22 mouse cellular contexts compared by ENCODE assay signal in genomic region chr19:58086734-58087133, GRCm38 (mm10).
"Had no signal": no experiment of that assay in that cellular context is flagged by ENCODE, and none has a peak within 500 bp of the region (broad histone marks: within the 10 kb centered on the region; RNA-seq: fewer than 3 reads in every experiment).

No protein-coding gene starts in this region.

- H3K9ac ChIP-seq: liver, embryonic 14.5 days; lung, embryonic 15.5 days; midbrain, embryonic 13.5 days; neural tube, embryonic 12.5 days; neural tube, embryonic 15.5 days had no signal

- H3K36me3 ChIP-seq: lung, embryonic 15.5 days; midbrain, embryonic 13.5 days; neural tube, embryonic 12.5 days; neural tube, embryonic 15.5 days had no signal

- H3K27ac ChIP-seq: kidney, postnatal 0 days; layer of hippocampus, adult 2 months; liver, embryonic 14.5 days; lung, embryonic 15.5 days; midbrain, embryonic 13.5 days; neural tube, embryonic 12.5 days; neural tube, embryonic 15.5 days; stomach, postnatal 0 days had no signal

- H3K27me3 ChIP-seq: lung, embryonic 15.5 days; midbrain, embryonic 13.5 days; neural tube, embryonic 12.5 days; neural tube, embryonic 15.5 days had no signal

- H3K4me3 ChIP-seq: layer of hippocampus, adult 2 months; lung, embryonic 15.5 days; midbrain, embryonic 13.5 days; neural tube, embryonic 12.5 days; neural tube, embryonic 15.5 days had no signal

- H3K4me1 ChIP-seq: midbrain, embryonic 13.5 days; neural tube, embryonic 12.5 days; neural tube, embryonic 15.5 days had no signal

- ATAC-seq: intestine, postnatal 0 days; midbrain, embryonic 13.5 days had no signal

- H3K9me3 ChIP-seq: lung, embryonic 15.5 days; midbrain, embryonic 13.5 days; neural tube, embryonic 12.5 days; neural tube, embryonic 15.5 days had no signal

- DNase-seq: kidney, adult 2 months; kidney, postnatal 25 days; layer of hippocampus, adult 9-11 months; lung, adult 18-20 months; lung, postnatal 10 days; lung, postnatal 36 days; right cerebral cortex, adult 18-20 months; right cerebral cortex, postnatal 14 days; right cerebral cortex, postnatal 4 days; thymus, adult 2 months; thymus, postnatal 14 days; thymus, postnatal 4 days had no signal

- H3K4me2 ChIP-seq: liver, embryonic 11.5 days; lung, embryonic 15.5 days; midbrain, embryonic 13.5 days; neural tube, embryonic 12.5 days; neural tube, embryonic 15.5 days had no signal
